Mouse (Mus musculus) WW6 (cell line): Measurements from ENCODE around the gene Adk.

ENCODE experiments used
- DNase-seq: peaks from one replicate; pipeline ENCODE4 v3.0.0-alpha.2; 2013; ENCODE audit warnings: low read depth, low spot score

Gene Adk

GRCm38 (mm10) chr14:21344896-21345295 lies 292.5 kb downstream of the Adk start:
- no peak for DNase-seq

GRCm38 (mm10) chr14:21348611-21349260 lies 296.4 kb downstream of the Adk start:
- DNase-seq: no peak

- no peak for DNase-seq
These were observed 299.3 kb downstream of the Adk start for GRCm38 (mm10) chr14:21351646-21352045.

GRCm38 (mm10) chr14:21356286-21356685 lies 303.9 kb downstream of the Adk start:
- no peak for DNase-seq

GRCm38 (mm10) chr14:21359207-21359895 lies 307.0 kb downstream of the Adk start:
- no peak for DNase-seq

- no peak for DNase-seq
These were observed 307.6 kb downstream of the Adk start for GRCm38 (mm10) chr14:21359896-21360525.

- no peak for DNase-seq
These were observed 314.7 kb downstream of the Adk start for GRCm38 (mm10) chr14:21367095-21367494.

GRCm38 (mm10) chr14:21368622-21369021 lies 316.2 kb downstream of the Adk start:
- DNase-seq: no peak

GRCm38 (mm10) chr14:21369127-21369526 lies 316.8 kb downstream of the Adk start:
- no peak for DNase-seq

- DNase-seq: no peak
These were observed 319.6 kb downstream of the Adk start for GRCm38 (mm10) chr14:21371946-21372345.

GRCm38 (mm10) chr14:21372689-21373088 lies 320.3 kb downstream of the Adk start:
- no peak for DNase-seq

- DNase-seq: no peak
These were observed 331.5 kb downstream of the Adk start for GRCm38 (mm10) chr14:21383701-21384428.

- DNase-seq: no peak
These were observed 347.1 kb downstream of the Adk start for GRCm38 (mm10) chr14:21399506-21399905.

GRCm38 (mm10) chr14:21402157-21402601 lies 349.8 kb downstream of the Adk start:
- DNase-seq: no peak

- DNase-seq: no peak
These were observed 350.4 kb downstream of the Adk start for GRCm38 (mm10) chr14:21402621-21403405.

GRCm38 (mm10) chr14:21406946-21407345 lies 354.6 kb downstream of the Adk start:
- no peak for DNase-seq

- DNase-seq: no peak
These were observed 356.5 kb downstream of the Adk start for GRCm38 (mm10) chr14:21408846-21409245.

- no peak for DNase-seq
These were observed 358.5 kb downstream of the Adk start for GRCm38 (mm10) chr14:21410769-21411477.

- no peak for DNase-seq
These were observed 359.1 kb downstream of the Adk start for GRCm38 (mm10) chr14:21411524-21411923.

- DNase-seq: no peak
These were observed 366.0 kb downstream of the Adk start for GRCm38 (mm10) chr14:21418332-21418731.

GRCm38 (mm10) chr14:21427369-21427768 lies 375.0 kb downstream of the Adk start:
- no peak for DNase-seq
